Mouse (Mus musculus) lung, adult 2 months (tissue): ENCODE measurements around the gene Efcab12.

Experiments
- CTCF ChIP-seq: fragments of 200-500 bp; IDR thresholded peaks from 2 replicates; pipeline ENCODE4 v1.5.1; 2011; ENCODE audit warnings: mild to moderate bottlenecking, low read length, control low read depth; ENCODE audit not compliant: insufficient read depth
- POLR2A ChIP-seq: fragments of 200-500 bp; IDR thresholded peaks from 2 replicates; pipeline ENCODE4 v1.6.1; 2011; ENCODE audit warnings: low read depth, mild to moderate bottlenecking, control low read depth, low read length, borderline replicate concordance; ENCODE audit errors: extremely low read depth

DNA sequence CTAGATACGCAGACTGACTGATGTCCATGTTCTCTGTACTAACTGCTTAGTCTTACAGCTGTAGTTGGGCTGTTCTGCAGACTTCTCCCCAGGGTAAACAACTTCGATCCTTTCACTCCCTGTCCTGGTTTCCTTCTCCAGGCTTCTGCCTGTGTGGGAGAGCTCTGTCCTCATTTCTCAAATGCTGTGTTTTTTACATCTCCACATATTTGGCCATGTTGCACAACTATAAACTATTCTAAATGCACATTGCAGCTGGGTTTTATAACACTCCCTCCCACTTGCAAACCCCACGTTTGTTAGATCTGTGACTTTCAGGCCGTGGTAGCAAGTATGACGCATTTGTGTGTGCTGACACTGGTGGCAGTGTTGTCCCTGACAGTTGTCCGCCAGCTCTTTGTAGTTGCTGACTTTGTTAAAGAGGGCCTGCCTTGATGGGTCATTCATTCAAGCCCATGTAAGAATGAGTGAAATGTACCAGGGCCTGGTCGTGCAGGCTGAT is 25.2 kb upstream of the Efcab12 start:
- TF ChIP-seq POLR2A = no peak
- no peak for TF ChIP-seq CTCF
